Mouse (Mus musculus): Measurements from ENCODE around the gene Exoc2. TPM values are rescaled to one million over a fixed set of nuclear protein-coding genes. Genes with fewer than 3 reads are reported as not detected.
A peak's percentile ranks its signal among the peaks of the same experiment; 100 is the strongest.

Exoc2 gene
- polyA plus RNA-seq, 1 experiment from 2014 or later, result 32.2 TPM

- DNase-seq (ENCODE audit: low read depth, low spot score) (no peak), ATAC-seq (no peak)
- ChIA-PET CTCF (no interaction called here), POLR2A (no interaction called here)
- no peak for TF ChIP-seq CTCF (IDR thresholded peaks at IDR 0.05)
- H3K27me3 ChIP-seq, result no peaks in the 10 kb centered on the region
- in situ Hi-C loops (cut with MboI; ENCODE audit: low pct_unique_long_range_greater_than_20kb), result no loop called here
These were observed 180.3 kb downstream of the Exoc2 start for GRCm38 (mm10) chr13:30793616-30794015.

DNA sequence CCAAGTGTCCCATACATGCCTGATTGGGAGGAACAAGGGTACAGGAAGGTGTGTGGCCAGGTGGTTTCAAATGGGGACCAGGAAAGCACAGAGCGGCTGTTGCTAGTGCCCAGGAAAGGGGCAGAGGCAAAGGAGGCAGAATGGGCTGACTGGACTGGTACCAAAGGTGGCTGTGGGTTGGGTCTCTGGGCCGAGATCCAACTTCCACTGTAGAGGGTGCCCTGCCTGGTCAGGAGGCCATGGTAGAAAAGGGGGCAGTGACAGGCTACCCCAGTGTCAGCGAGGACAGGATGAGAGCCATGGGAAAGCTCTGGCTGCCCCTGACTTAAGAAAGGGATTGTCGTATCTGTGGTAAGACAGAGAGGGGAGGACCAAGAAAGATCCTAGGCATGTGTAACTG is 180.7 kb downstream of the Exoc2 start:
- in situ Hi-C loops (cut with MboI; ENCODE audit: low pct_unique_long_range_greater_than_20kb), result no loop called here
- POLR2A ChIA-PET, result no interaction called here
- ATAC-seq, result no peak

GRCm38 (mm10) chr13:30792741-30793140 is 181.2 kb downstream of the Exoc2 start:
- CTCF ChIA-PET, result interaction anchor here (1.2 kb wide), 1 partner anchor 9 kb away, joined by 5 read pairs; no protein-coding TSS in a partner anchor
- ATAC-seq (no peak), DNase-seq (ENCODE audit: low read depth, low spot score) (no peak)
- POLR2A ChIA-PET, result no interaction called here
- in situ Hi-C loops (cut with MboI; ENCODE audit: low pct_unique_long_range_greater_than_20kb), result no loop called here
- H3K27me3 ChIP-seq, result no peaks in the 10 kb centered on the region
- no peak for TF ChIP-seq CTCF (IDR thresholded peaks at IDR 0.05)

More for the DNA sequence above, 180.7 kb downstream of the Exoc2 start:
- DNase-seq (ENCODE audit: low read depth, low spot score), result no peak
- H3K27me3 ChIP-seq, result no peaks in the 10 kb centered on the region
- no peak for TF ChIP-seq CTCF (IDR thresholded peaks at IDR 0.05)
- CTCF ChIA-PET, result interaction anchor here (1.2 kb wide), 1 partner anchor 10 kb away, joined by 5 read pairs; no protein-coding TSS in a partner anchor

GRCm38 (mm10) chr13:30792308-30792707 is 181.6 kb downstream of the Exoc2 start:
- in situ Hi-C loops (cut with MboI; ENCODE audit: low pct_unique_long_range_greater_than_20kb), result no loop called here
- DNase-seq (ENCODE audit: low read depth, low spot score), result no peak
- POLR2A ChIA-PET, result no interaction called here
- TF ChIP-seq CTCF (IDR thresholded peaks at IDR 0.05), result no peak
- no peaks in the 10 kb centered on the region for H3K27me3 ChIP-seq
- peak; percentile 35 for ATAC-seq
- CTCF ChIA-PET, result interaction anchor here (1.2 kb wide), 1 partner anchor 9 kb away, joined by 5 read pairs; no protein-coding TSS in a partner anchor

DNA sequence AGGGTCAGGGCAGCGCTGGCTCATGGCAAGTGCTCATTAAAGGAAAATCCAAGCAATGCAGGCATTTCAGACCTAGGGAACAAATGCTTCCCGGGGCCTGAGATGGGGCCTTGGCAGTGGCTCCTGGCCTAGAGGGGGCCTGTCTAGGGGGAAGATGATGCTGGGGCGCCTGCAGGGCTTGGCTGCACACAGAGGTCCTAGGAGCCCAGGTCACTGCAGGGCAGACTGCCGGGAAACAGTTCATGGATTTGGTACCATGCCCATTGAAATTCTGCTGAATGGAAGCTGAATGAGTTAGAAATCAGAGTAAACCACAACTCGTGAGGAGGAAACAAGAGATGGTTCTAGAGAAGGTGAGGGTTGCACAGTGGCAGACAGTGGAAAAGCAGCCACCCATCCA is 183.9 kb downstream of the Exoc2 start:
- TF ChIP-seq CTCF (IDR thresholded peaks at IDR 0.05), result no peak
- ChIA-PET POLR2A (no interaction called here), CTCF (interaction anchor here (0.7 kb wide), 1 partner anchor 32 kb away, joined by 3 read pairs; no protein-coding TSS in a partner anchor)
- no peaks in the 10 kb centered on the region for H3K27me3 ChIP-seq
- ATAC-seq (no peak), DNase-seq (ENCODE audit: low read depth, low spot score) (no peak)
- in situ Hi-C loops (cut with MboI; ENCODE audit: low pct_unique_long_range_greater_than_20kb), result no loop called here

DNA sequence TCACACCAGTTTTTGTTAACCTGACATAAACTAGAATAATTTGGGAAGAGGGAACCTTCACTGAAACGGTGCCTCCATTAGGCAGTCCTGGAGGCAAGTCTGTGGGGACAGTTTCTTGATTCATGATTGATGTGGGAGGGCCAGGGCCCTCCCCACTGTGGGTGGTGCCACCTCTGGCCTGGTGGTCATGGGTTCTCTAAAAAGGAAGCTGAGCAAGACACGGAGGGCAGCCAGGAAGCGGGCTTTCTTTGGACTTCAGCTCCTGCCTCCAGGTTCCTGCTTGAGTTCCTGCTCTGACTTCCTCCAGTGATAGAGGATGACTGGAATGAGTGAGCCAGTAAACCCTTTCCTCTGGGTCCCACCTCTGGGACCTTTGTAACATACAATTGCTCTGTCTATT is 185.5 kb downstream of the Exoc2 start:
- DNase-seq (ENCODE audit: low read depth, low spot score) (no peak), ATAC-seq (no peak)
- CTCF ChIA-PET, result no interaction called here
- H3K27me3 ChIP-seq, result no peaks in the 10 kb centered on the region
- POLR2A ChIA-PET, result no interaction called here
- in situ Hi-C loops (cut with MboI; ENCODE audit: low pct_unique_long_range_greater_than_20kb), result no loop called here
- no peak for TF ChIP-seq CTCF (IDR thresholded peaks at IDR 0.05)

GRCm38 (mm10) chr13:30787960-30788359 is 185.9 kb downstream of the Exoc2 start:
- DNase-seq (ENCODE audit: low read depth, low spot score) (no peak), ATAC-seq (no peak)
- in situ Hi-C loops (cut with MboI; ENCODE audit: low pct_unique_long_range_greater_than_20kb), result no loop called here
- ChIA-PET CTCF (no interaction called here), POLR2A (no interaction called here)
- TF ChIP-seq CTCF (IDR thresholded peaks at IDR 0.05), result no peak
- no peaks in the 10 kb centered on the region for H3K27me3 ChIP-seq

DNA sequence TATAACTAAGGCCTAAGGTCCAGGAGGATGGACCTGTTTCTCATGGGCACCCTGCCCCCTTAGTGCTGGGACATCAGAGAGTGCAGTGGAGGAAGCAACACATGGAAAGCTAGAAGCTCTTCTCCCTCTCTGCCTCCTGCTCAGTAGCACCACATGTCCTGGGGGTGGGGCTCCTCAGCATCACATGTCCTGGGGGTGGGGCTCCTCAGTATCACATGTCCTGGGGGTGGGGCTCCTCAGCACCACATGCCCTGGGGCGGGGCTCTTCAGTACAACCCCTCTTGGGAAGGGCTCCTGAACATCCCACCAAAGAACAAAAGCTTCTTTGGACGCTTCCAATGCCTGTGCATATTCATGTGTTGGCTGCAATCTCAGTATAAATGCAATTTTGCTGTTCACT is 186.3 kb downstream of the Exoc2 start:
- ATAC-seq, result no peak
- in situ Hi-C loops (cut with MboI; ENCODE audit: low pct_unique_long_range_greater_than_20kb), result no loop called here
- ChIA-PET CTCF (no interaction called here), POLR2A (no interaction called here)
- DNase-seq (ENCODE audit: low read depth, low spot score), result no peak
- TF ChIP-seq CTCF (IDR thresholded peaks at IDR 0.05), result no peak
- H3K27me3 ChIP-seq, result no peaks in the 10 kb centered on the region

GRCm38 (mm10) chr13:30787036-30787320 is 186.9 kb downstream of the Exoc2 start:
- DNase-seq (ENCODE audit: low read depth, low spot score) (no peak), ATAC-seq (no peak)
- H3K27me3 ChIP-seq, result no peaks in the 10 kb centered on the region
- TF ChIP-seq CTCF (IDR thresholded peaks at IDR 0.05), result no peak
- in situ Hi-C loops (cut with MboI; ENCODE audit: low pct_unique_long_range_greater_than_20kb), result no loop called here
- CTCF ChIA-PET, result no interaction called here
- POLR2A ChIA-PET, result interaction anchor here (0.6 kb wide), 1 partner anchor 91 kb away, joined by 4 read pairs; no protein-coding TSS in a partner anchor

- in situ Hi-C loops (cut with MboI; ENCODE audit: low pct_unique_long_range_greater_than_20kb), result no loop called here
- POLR2A ChIA-PET, result interaction anchor here (0.6 kb wide), 1 partner anchor 90 kb away, joined by 4 read pairs; no protein-coding TSS in a partner anchor
These were observed 187.5 kb downstream of the Exoc2 start for GRCm38 (mm10) chr13:30786235-30787035.

GRCm38 (mm10) chr13:30785423-30786040 is 188.4 kb downstream of the Exoc2 start:
- H3K27me3 ChIP-seq, result no peaks in the 10 kb centered on the region
- ATAC-seq (no peak), DNase-seq (ENCODE audit: low read depth, low spot score) (no peak)
- CTCF ChIA-PET, result no interaction called here
- in situ Hi-C loops (cut with MboI; ENCODE audit: low pct_unique_long_range_greater_than_20kb), result no loop called here
- TF ChIP-seq CTCF (IDR thresholded peaks at IDR 0.05), result no peak
- POLR2A ChIA-PET, result no interaction called here

More at GRCm38 (mm10) chr13:30786235-30787035, 187.5 kb downstream of the Exoc2 start:
- no peak for TF ChIP-seq CTCF (IDR thresholded peaks at IDR 0.05)
- CTCF ChIA-PET, result no interaction called here
- ATAC-seq (peak; percentile 5), DNase-seq (ENCODE audit: low read depth, low spot score) (no peak)
- no peaks in the 10 kb centered on the region for H3K27me3 ChIP-seq
